Mouse (Mus musculus) limb, embryonic 11.5 days (tissue): ENCODE data around the gene Xbp1. TPM values are rescaled to one million over a fixed set of nuclear protein-coding genes. Genes with fewer than 3 reads are reported as not detected.
"Not testable (repeated sequence)": the region's sequence is repeated elsewhere in the genome, so short reads cannot be mapped to it uniquely, and the experiment has no call there.

ENCODE experiments used
- ATAC-seq: fragments of 200-750 bp; cut with Nextera tagmentation; 2 replicates; pipeline ENCODE4 v1.8.0; 2017; ENCODE audit warnings: low read depth; ENCODE audit not compliant: insufficient number of reproducible peaks, low FRiP score, low TSS enrichment
- DNase-seq: peaks from one replicate; pipeline ENCODE4 v3.0.0-alpha.2; 2015; ENCODE audit warnings: low spot score
- H3K27ac ChIP-seq: fragments of 300-500 bp; sonication (generic); replicated peaks from 2 replicates; pipeline ENCODE4 v1.5.1; 2014; ENCODE audit warnings: low read depth, mild to moderate bottlenecking, low read length
- H3K27me3 ChIP-seq: fragments of 300-500 bp; sonication (generic); 2 replicates; pipeline ENCODE4 v1.6.1; 2014; ENCODE audit warnings: mild to moderate bottlenecking, low read length, mixed read lengths; ENCODE audit not compliant: control insufficient read depth, insufficient read depth
- H3K36me3 ChIP-seq: fragments of 300-500 bp; sonication (generic); 2 replicates; pipeline ENCODE4 v1.6.1; 2014; ENCODE audit warnings: mild to moderate bottlenecking, low read length, moderate library complexity, mixed read lengths; ENCODE audit not compliant: control insufficient read depth, insufficient read depth
- H3K4me1 ChIP-seq: fragments of 300-500 bp; sonication (generic); 2 replicates; pipeline ENCODE4 v1.6.1; 2014; ENCODE audit warnings: low read length, mixed read lengths; ENCODE audit not compliant: control insufficient read depth, insufficient read depth
- H3K4me2 ChIP-seq: fragments of 300-500 bp; sonication (generic); 2 replicates; pipeline ENCODE4 v1.6.1; 2014; ENCODE audit warnings: low read depth, mild to moderate bottlenecking, moderate library complexity; ENCODE audit not compliant: severe bottlenecking
- H3K4me3 ChIP-seq: fragments of 300-500 bp; sonication (generic); 2 replicates; pipeline ENCODE4 v1.5.1; 2014; ENCODE audit warnings: low read depth, low read length
- H3K9ac ChIP-seq: fragments of 300-500 bp; sonication (generic); 2 replicates; pipeline ENCODE4 v1.6.1; 2014; ENCODE audit warnings: mild to moderate bottlenecking, low read length
- H3K9me3 ChIP-seq: fragments of 300-500 bp; sonication (generic); 2 replicates; pipeline ENCODE4 v1.6.1; 2016; ENCODE audit warnings: low read length; ENCODE audit not compliant: control insufficient read depth
- WGBS: fragments of 180-500 bp; shearing (Covaris S2); extraction: QIAGEN DNeasy Blood & Tissue Kit; methylation state at CpG from one replicate; pipeline ENCODE4 v1.1.7; 2014; 5-methylcytosine and 5-hydroxymethylcytosine counted together
- polyA plus RNA-seq: library from polyadenylated mRNA; unstranded; fragments of >200 nt; fragmentation: Nextera tagmentation; extraction: Ambion mirVana; gene quantifications from 2 replicates; pipeline ENCODE4 v1.2.1, GENCODE M21; 2014

Xbp1 gene
- polyA plus RNA-seq, 1 experiment from 2014 or later, result 151 TPM

DNA sequence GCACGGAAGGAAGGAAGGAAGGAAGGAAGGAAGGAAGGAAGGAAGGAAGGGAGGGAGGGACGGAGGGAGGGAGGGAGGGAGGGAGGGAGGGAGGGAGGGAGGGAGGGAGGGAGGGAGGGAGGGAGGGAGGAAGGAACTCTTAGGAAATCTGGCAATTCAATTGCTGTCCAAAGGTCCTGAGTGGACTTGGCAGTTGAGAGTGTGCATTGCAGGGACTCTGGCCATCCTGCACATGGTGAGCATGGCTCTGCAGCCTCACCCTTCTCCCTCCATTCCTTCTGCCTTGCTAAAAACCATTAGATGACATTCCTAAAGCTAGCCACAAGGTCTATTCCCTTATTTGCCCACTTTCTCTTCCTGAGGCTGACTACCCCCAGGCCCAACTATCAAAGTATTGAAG lies 9.8 kb upstream of the Xbp1 start:
- WGBS, result 60% methylated on average over 1 of the region's 2 CpGs
- not testable (repeated sequence) for DNase-seq, H3K4me2 ChIP-seq, H3K4me3 ChIP-seq, ATAC-seq, H3K27ac ChIP-seq, H3K36me3 ChIP-seq, H3K4me1 ChIP-seq, H3K27me3 ChIP-seq, H3K9me3 ChIP-seq, H3K9ac ChIP-seq

GRCm38 (mm10) chr11:5512099-5512725 lies 8.2 kb upstream of the Xbp1 start:
- ATAC-seq, result no peak
- 79% methylated on average over 12 of the region's 12 CpGs for WGBS
- Histone ChIP-seq H3K27me3 (no peaks in the 10 kb centered on the region), H3K9ac (no peak overlapping the region), H3K36me3 (no peaks in the 10 kb centered on the region), H3K27ac (no peak overlapping the region), H3K4me2 (no peak overlapping the region), H3K4me3 (no peak overlapping the region), H3K4me1 (no peaks in the 10 kb centered on the region), H3K9me3 (no peaks in the 10 kb centered on the region)
- no peak for DNase-seq

GRCm38 (mm10) chr11:5512961-5513360 lies 7.5 kb upstream of the Xbp1 start:
- Histone ChIP-seq H3K36me3 (no peaks in the 10 kb centered on the region), H3K4me3 (no peak overlapping the region), H3K27me3 (no peaks in the 10 kb centered on the region), H3K9me3 (no peaks in the 10 kb centered on the region), H3K9ac (no peak overlapping the region), H3K4me1 (no peaks in the 10 kb centered on the region), H3K27ac (no peak overlapping the region), H3K4me2 (no peak overlapping the region)
- DNase-seq (no peak), ATAC-seq (no peak)
- 76% methylated on average over 8 of the region's 8 CpGs for WGBS

GRCm38 (mm10) chr11:5514091-5514490 lies 6.4 kb upstream of the Xbp1 start:
- Histone ChIP-seq H3K36me3 (no peaks in the 10 kb centered on the region), H3K4me2 (no peak overlapping the region), H3K9me3 (no peaks in the 10 kb centered on the region), H3K4me1 (no peaks in the 10 kb centered on the region), H3K27ac (no peak overlapping the region), H3K4me3 (no peak overlapping the region), H3K9ac (no peak overlapping the region), H3K27me3 (no peaks in the 10 kb centered on the region)
- no peak for DNase-seq
- WGBS, result 89% methylated on average over 4 of the region's 4 CpGs
- ATAC-seq, result no peak

DNA sequence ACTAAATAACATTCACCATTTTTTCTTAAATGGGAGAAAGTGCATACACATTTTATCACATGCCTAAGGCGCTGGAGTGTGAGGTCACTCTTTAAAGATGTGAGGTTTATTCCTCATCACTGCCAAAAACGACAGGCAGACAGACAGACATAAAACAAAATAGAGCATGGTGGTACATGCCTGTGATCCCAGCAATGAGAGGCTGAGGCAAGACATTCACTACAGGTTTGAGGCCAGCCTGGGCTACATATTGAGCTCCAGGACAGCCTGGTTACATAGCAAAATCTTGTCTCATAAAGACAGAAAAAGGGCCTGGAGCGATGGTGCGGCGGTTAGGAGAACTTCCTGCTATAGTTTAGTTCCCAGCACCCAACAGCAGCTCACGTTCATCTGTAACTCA lies 5.3 kb upstream of the Xbp1 start:
- no peak overlapping the region for H3K4me3 ChIP-seq
- H3K4me2 ChIP-seq, result no peak overlapping the region
- no peaks in the 10 kb centered on the region for H3K9me3 ChIP-seq
- DNase-seq (no peak), ATAC-seq (no peak)
- H3K4me1 ChIP-seq, result no peaks in the 10 kb centered on the region
- no peaks in the 10 kb centered on the region for H3K36me3 ChIP-seq
- H3K9ac ChIP-seq, result no peak overlapping the region
- WGBS, result 82% methylated on average over 6 of the region's 6 CpGs
- H3K27me3 ChIP-seq, result no peaks in the 10 kb centered on the region
- no peak overlapping the region for H3K27ac ChIP-seq

DNA sequence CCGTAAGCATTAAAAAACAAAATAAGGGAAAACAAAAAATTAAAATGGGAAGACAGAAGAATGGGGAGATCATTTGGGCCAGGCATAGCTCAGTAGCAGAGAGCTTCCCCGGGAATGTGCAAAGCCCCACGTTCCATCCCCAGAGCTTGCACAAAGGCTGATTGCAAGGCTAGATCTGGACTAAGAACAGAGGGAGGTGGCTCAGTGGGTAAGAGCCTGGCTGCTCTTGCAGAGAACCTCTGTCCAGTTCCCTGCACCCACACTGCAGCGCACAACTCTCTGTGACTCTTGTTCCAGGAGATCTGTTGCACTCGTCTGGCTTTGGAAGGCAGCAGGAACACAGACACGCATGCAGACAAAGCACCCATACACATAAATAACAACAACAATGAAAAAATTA lies 4.8 kb upstream of the Xbp1 start:
- H3K4me3 ChIP-seq, result no peak overlapping the region
- H3K9ac ChIP-seq, result no peak overlapping the region
- H3K27ac ChIP-seq, result no peak overlapping the region
- H3K4me2 ChIP-seq, result no peak overlapping the region
- 82% methylated on average over 6 of the region's 6 CpGs for WGBS
- H3K9me3 ChIP-seq, result no peaks in the 10 kb centered on the region
- H3K36me3 ChIP-seq, result no peaks in the 10 kb centered on the region
- DNase-seq (no peak), ATAC-seq (no peak)
- no peaks in the 10 kb centered on the region for H3K27me3 ChIP-seq
- H3K4me1 ChIP-seq, result no peaks in the 10 kb centered on the region

- Histone ChIP-seq H3K36me3 (no peaks in the 10 kb centered on the region), H3K9me3 (no peaks in the 10 kb centered on the region), H3K27ac (no peak overlapping the region), H3K4me1 (no peaks in the 10 kb centered on the region), H3K4me3 (no peak overlapping the region), H3K4me2 (no peak overlapping the region), H3K9ac (no peak overlapping the region), H3K27me3 (no peaks in the 10 kb centered on the region)
- no peak for DNase-seq
- 78% methylated on average over 7 of the region's 7 CpGs for WGBS
- no peak for ATAC-seq
These were observed 4.3 kb upstream of the Xbp1 start for GRCm38 (mm10) chr11:5516151-5516550.

DNA sequence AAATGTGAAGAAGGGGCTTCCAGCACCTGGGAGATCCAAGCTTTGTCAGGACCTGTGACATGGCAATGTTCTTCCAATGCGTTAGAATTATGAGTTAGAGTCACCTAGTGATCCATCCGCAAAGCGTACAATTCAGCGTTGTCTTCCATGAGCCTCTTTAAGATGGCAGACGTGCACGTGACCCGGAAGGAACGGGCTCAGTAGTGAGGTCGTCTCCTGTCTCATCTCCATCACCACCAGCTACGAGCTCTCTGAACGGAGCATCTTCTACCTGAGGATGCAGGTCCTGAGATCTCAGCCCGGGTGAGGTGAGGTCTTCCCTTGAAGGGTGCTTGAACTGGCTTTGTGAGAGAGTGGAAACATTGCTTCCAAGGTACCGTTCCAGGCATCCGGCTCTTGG lies 3.8 kb upstream of the Xbp1 start:
- Histone ChIP-seq H3K9me3 (no peaks in the 10 kb centered on the region), H3K4me1 (0 out of 2 replicates have a peak, but pooled peaks cover under 1% of the 10 kb centered on the region), H3K27ac (no peak overlapping the region), H3K27me3 (no peaks in the 10 kb centered on the region), H3K9ac (no peak overlapping the region), H3K36me3 (no peaks in the 10 kb centered on the region), H3K4me2 (no peak overlapping the region), H3K4me3 (no peak overlapping the region)
- WGBS, result 93% methylated on average over 14 of the region's 14 CpGs
- DNase-seq, result no peak
- ATAC-seq, result no peak

- DNase-seq (no peak), ATAC-seq (no peak)
- Histone ChIP-seq H3K27me3 (no peaks in the 10 kb centered on the region), H3K4me2 (no peak overlapping the region), H3K4me1 (peaks cover 6% of the 10 kb centered on the region), H3K36me3 (no peaks in the 10 kb centered on the region; the same call in 1 of the 2 replicates), H3K4me3 (no peak overlapping the region), H3K9me3 (no peaks in the 10 kb centered on the region), H3K27ac (no peak overlapping the region), H3K9ac (no peak overlapping the region)
- 89% methylated on average over 6 of the region's 6 CpGs for WGBS
These were observed 3.1 kb upstream of the Xbp1 start for GRCm38 (mm10) chr11:5517346-5517745.
